Mouse (Mus musculus) limb, embryonic 10.5 days (tissue): ENCODE results near the gene Ube3a. TPM values are rescaled to one million over a fixed set of nuclear protein-coding genes. Genes with fewer than 3 reads are reported as not detected.

Source experiments
- DNase-seq: peaks from one replicate; pipeline ENCODE4 v3.0.0-alpha.2; 2017; ENCODE audit warnings: low spot score
- H3K27ac ChIP-seq: fragments of 300-500 bp; sonication (generic); 2 replicates; pipeline ENCODE4 v1.5.1; 2016; ENCODE audit warnings: mild to moderate bottlenecking
- H3K27me3 ChIP-seq: fragments of 300-500 bp; sonication (generic); 2 replicates; pipeline ENCODE4 v1.6.1; 2016; ENCODE audit warnings: low read depth, mild to moderate bottlenecking; ENCODE audit not compliant: poor library complexity, severe bottlenecking
- H3K36me3 ChIP-seq: fragments of 300-500 bp; sonication (generic); 2 replicates; pipeline ENCODE4 v1.6.1; 2016; ENCODE audit warnings: mild to moderate bottlenecking, moderate library complexity
- H3K4me1 ChIP-seq: fragments of 300-500 bp; sonication (generic); 2 replicates; pipeline ENCODE4 v1.6.1; 2016
- H3K4me3 ChIP-seq: fragments of 300-500 bp; sonication (generic); 2 replicates; pipeline ENCODE4 v1.5.1; 2016; ENCODE audit warnings: mild to moderate bottlenecking, moderate library complexity
- H3K9me3 ChIP-seq: fragments of 300-500 bp; sonication (generic); replicated peaks from 2 replicates; pipeline ENCODE4 v1.6.1; 2016; ENCODE audit warnings: mild to moderate bottlenecking
- WGBS: fragments of 180-500 bp; shearing (Covaris S2); methylation state at CpG from one replicate; pipeline ENCODE4 v1.1.7; 2016; 5-methylcytosine and 5-hydroxymethylcytosine counted together
- polyA plus RNA-seq: library from polyadenylated mRNA; unstranded; fragments of >200 nt; fragmentation: Nextera tagmentation; extraction: Ambion mirVana; gene quantifications from 2 replicates; pipeline ENCODE4 v1.2.1, GENCODE M21; 2016

Ube3a gene
- polyA plus RNA-seq, 1 experiment from 2014 or later, result 97.4 TPM

- Histone ChIP-seq H3K36me3 (peaks cover 75% of the 10 kb centered on the region), H3K27ac (no peak overlapping the region), H3K4me3 (no peak overlapping the region), H3K4me1 (no peaks in the 10 kb centered on the region), H3K9me3 (no peaks in the 10 kb centered on the region), H3K27me3 (no peaks in the 10 kb centered on the region)
- 95% methylated on average over 2 of the region's 2 CpGs for WGBS
- no peak for DNase-seq
Measured at GRCm38 (mm10) chr7:59253373-59253772, 24.8 kb downstream of the Ube3a start.

GRCm38 (mm10) chr7:59265538-59265937 lies 37.0 kb downstream of the Ube3a start:
- Histone ChIP-seq H3K4me1 (no peaks in the 10 kb centered on the region), H3K27ac (no peak overlapping the region), H3K9me3 (no peaks in the 10 kb centered on the region), H3K27me3 (no peaks in the 10 kb centered on the region), H3K36me3 (0 out of 2 replicates have a peak, but pooled peaks cover 5% of the 10 kb centered on the region), H3K4me3 (no peak overlapping the region)
- WGBS, result 91% methylated on average over 1 of the region's 1 CpGs
- DNase-seq, result no peak

- Histone ChIP-seq H3K36me3 (peaks cover 22% of the 10 kb centered on the region), H3K27me3 (no peaks in the 10 kb centered on the region), H3K4me3 (no peak overlapping the region), H3K27ac (no peak overlapping the region), H3K4me1 (no peaks in the 10 kb centered on the region), H3K9me3 (no peaks in the 10 kb centered on the region)
- 89% methylated on average over 4 of the region's 4 CpGs for WGBS
- DNase-seq, result no peak
Measured at GRCm38 (mm10) chr7:59271775-59272174, 43.2 kb downstream of the Ube3a start.

GRCm38 (mm10) chr7:59312576-59312975 lies 84.0 kb downstream of the Ube3a start:
- Histone ChIP-seq H3K36me3 (peaks cover 23% of the 10 kb centered on the region; the same call in 1 of the 2 replicates), H3K27ac (no peak overlapping the region), H3K27me3 (no peaks in the 10 kb centered on the region), H3K4me1 (no peaks in the 10 kb centered on the region), H3K9me3 (no peaks in the 10 kb centered on the region), H3K4me3 (no peak overlapping the region)
- no peak for DNase-seq
- 95% methylated on average over 1 of the region's 1 CpGs for WGBS

- Histone ChIP-seq H3K27ac (no peak overlapping the region), H3K9me3 (no peaks in the 10 kb centered on the region), H3K27me3 (no peaks in the 10 kb centered on the region), H3K4me1 (no peaks in the 10 kb centered on the region), H3K36me3 (no peaks in the 10 kb centered on the region), H3K4me3 (no peak overlapping the region)
- no peak for DNase-seq
- 96% methylated on average over 1 of the region's 1 CpGs for WGBS
Measured at GRCm38 (mm10) chr7:59322759-59323158, 94.2 kb downstream of the Ube3a start.
